Mouse (Mus musculus) layer of hippocampus, postnatal 36 days (tissue): ENCODE measurements around the gene Scarb2. TPM values are rescaled to one million over a fixed set of nuclear protein-coding genes. Genes with fewer than 3 reads are reported as not detected.
A peak's percentile ranks its signal among the peaks of the same experiment; 100 is the strongest.

Experiments used
- DNase-seq, 2 experiments: peaks; one replicate each; pipeline ENCODE4 v3.0.0; 2022
- total RNA-seq, 2 experiments: library from RNA; stranded (reverse); gene quantifications; 2 replicates each; pipeline ENCODE4 v1.2.3; 2021

Scarb2 gene
- total RNA-seq, 2 experiments from 2014 or later, result 88.8 to 90.7 TPM

DNA sequence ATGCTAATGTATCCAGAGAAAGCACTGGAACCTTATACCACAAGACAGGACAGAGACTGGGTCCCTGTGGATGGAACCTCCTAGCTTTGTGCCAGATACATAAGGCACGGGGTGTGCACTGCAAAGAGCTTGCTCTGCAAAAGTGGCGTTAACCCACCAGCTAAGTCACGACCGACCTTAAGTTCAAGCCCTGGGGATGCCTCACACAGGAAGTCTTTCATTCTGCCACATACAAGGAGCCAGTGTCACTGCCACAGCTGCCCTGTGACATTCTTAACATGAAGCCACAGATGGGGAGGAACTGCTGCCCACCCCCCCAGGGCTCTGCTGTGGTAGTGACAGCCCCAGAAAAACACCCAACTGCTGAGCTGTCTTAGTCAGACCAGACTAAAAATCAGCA is 15.9 kb downstream of the Scarb2 start:
- no peak for DNase-seq

DNA sequence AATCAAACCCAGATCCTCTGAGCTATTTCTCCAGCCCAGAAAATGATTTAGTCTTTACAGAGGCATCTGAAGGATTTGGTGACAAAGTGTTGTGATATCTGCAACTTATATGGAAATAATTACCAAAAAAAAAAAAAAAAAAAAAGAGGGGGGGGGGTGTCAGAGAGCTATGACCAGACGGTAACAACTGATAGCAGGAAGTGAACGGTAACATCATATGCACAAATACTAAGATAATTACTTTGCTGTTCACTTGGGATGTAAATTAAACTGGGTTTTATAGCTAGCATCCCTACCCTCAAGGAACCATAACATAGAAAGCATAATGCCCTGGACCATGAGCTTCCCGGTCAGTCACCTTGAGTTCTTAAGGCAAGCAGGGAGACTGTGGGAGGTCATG is 16.3 kb downstream of the Scarb2 start:
- DNase-seq, result no peak

DNA sequence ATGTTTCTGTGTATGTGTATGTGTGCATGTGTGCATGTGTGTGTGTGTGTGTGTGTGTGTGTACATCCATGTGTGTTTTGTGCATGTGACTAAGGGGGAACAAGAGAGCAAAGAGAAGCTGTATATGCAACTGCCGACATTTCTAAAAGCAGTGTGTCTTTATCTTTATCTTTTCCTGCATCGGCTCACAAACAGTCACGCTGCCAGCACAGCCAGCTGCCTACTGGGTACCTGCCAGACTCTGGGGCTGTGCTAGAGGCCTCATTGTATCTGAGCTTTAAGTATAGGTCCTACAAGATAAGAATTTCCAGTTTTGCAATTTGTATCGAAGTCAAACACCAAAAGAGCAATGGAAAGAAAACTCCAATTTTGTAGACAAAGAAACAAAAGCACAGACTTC is 17.1 kb downstream of the Scarb2 start:
- DNase-seq, result no peak

DNA sequence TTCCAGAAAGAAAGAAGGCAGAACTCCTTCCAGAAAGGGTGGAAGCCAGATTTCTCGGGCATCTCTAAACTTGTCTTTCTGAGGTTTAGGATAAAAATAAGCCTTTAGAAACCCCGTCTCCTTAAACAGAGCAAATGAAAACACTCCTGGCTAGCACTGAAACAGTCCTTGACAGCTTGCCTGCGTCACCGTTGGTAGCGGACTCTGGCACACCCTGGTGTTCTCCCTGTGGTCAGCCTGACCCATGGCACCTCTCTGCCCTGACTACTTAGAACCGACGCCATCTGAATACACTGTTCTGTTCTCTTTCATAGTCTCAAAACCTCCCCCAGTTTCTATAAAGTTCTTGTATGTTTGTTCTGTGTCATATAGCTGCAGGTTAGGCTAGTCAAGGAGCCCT is 17.7 kb downstream of the Scarb2 start:
- no peak for DNase-seq

DNA sequence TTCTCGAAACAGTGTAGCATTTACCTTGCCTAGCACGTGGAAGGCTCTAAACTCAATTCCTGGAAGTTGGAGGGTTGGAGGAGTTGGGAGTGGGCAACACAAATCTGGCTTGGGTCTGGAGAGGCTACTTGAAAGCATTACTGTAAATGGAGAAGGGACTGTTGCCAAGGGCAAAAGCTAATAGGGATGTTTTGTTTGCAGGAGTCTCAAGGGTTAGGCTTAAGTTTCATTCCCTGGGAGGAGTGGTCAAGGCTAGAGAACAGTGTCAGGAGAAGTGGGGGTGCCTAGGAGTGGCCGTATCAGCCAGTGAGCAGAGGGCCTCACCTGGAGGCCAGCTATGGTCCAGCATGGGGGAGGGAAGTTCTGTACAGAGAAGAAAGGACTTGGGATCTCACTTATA is 18.2 kb downstream of the Scarb2 start:
- DNase-seq, result no peak

DNA sequence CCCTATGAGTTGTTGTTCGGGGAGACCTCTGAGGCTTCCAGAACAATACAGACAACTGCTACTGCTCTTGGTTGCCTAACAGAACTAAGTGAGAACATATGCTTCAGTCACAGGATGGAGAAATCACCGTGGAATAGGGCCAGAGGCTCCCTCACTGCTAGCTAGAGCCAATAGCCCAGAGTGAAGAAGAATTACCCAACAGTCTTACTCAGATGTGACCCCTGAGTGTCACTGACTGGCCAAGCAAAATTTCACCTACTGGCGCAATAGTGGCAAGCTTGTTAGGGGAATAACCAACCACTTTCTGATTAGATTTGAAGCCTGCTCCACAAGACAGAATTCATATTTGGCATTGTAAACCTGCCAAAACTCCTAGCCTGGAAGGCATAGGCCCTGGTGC is 19.9 kb downstream of the Scarb2 start:
- no peak for DNase-seq

DNA sequence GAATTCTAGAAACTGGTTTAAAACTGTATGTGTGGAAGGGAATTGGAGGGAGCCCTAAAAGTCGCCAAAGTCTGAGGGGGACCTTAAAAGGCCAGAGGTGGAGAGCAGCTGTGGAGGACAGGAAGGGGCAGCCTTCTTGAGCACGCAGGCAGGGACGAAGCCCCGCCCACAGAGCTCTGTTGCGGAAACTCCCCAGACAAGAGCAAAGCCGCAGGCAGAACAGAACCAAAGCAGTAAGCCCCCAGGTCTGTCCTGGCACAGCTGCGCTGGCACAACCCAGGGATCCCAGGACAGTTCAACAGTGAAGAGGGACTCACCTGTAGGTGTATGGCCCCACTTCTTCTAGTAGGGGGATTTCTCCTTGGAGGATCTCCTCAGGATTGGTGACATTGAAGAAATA is 21.8 kb downstream of the Scarb2 start:
- no peak for DNase-seq

DNA sequence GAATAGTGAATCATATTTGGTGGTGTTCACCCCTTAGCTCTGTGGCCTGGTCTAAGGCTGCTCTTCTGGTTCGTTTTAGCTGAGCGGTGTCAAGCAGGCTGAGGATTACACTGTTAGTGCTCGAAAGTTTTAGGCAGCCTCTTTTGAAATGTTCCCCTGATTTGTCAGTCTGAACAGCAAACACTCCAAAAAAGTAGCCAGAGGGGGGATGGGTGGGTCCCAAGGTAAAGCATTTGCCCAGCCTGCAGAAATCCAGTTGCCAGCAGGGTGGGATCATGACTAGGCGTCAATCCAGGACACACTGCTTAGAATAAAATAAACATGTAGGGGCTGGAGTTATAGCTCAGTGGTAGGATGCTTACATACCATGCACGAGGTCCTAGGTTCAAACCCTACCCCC is 33.8 kb downstream of the Scarb2 start:
- no peak for DNase-seq

DNA sequence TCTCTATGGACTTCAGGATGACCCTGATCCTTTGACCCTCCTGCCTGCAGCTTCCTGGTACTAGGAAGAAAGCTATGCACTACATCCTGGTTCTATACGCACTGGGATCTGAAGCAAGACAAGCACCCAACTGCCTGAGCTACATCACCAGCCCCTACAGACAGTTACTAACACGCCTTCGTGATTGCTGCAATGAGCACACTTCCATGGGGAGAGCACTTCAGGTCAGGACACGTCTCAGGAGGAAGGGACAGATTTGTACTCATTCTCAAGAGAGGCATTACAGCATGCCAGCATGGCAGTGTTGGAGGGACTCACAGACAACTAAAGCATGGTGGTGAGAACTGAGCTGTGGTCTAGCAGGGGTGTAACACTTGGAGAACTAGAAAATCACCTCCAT is 35.1 kb downstream of the Scarb2 start:
- no peak for DNase-seq

DNA sequence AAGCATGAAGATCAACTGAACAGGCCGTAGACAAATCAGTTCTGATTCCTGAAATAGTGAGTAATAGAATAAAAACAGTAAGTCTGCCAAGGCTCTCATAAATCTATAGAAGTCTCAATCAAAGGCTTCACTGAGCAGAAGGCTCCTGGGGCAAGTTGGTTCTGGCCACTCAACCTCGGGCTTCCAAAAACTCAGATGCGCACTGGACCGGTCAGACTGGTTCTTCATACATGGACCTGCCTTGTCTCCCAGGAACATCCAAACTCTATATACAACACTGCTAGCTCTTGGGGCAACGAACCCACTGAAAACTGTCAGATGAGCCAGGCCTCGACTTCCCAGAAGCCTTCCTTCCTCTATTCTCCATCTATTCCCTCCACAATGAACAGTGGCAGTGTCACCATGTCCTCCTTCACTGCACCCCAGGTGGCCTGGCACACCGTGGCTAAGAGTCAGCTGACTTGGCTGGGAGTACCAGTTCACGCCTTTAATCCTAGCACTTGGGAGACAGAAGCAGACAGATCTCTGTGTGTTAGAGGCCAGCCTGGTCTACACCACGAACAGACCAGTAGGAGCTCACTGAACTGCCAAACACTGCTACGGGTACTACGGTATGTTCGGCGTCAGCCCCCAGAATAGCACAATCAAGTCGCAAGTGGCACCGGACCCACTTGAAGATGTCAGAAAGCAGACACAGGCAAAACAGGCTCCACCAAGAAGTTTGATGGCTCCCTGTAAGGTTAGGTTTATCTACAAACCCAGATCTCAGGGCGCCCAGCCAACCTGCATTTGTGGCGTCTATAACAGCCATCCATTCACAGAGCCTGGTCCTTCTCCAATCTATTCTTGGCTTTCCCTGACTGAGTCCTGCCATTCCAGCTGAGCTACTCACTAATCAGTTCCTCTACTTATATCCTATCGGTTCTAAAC is 37.2 kb downstream of the Scarb2 start:
- no peak for DNase-seq

DNA sequence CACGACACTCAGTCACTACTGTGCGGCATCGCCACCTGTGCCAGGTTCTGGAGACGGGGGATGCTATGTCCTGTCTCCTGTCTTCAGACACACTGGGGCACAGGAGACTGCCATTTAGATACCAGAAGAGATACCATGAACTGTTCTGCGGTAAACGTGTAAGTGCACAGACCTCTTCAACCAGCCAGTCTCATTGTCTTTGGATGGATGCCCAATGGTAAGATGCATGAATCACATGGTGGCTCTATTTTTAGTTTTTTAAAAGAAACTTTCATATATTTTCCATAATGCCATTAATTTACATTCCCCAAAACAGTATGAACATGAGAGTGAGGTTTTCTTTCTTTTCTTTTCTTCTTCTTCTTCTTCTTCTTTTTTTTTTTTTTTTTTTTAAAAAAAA is 38.4 kb downstream of the Scarb2 start:
- DNase-seq, result no peak

DNA sequence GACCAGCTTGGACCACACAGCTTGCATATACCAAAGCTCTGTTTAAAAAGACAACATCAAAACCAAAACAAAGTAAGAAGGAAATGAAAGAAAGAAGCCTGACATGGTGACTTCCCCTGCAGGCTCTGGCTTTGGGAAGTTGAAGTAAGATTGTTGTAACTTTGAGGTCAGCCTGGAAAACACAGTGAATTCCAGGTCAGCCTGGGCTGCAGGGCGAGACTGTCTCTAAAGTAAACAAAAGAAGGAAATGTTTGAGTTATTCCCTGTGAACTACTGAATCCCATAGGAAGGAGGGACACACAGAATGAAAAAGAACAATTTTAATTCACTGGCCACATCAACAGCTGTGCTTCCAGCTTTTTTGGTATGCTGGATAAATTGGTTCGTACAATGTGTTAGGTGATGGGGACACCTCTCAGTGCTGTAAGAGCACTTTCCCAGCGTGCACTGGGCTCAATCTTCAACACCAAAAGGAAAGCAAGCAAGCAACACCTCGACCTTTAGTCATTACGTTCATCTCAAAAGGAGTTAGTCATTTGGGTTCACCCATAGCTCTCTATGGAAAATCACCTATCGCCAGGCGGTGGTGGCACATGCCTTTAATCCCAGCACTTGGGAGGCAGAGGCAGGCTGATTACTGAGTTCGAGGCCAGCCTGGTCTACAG is 39.4 kb downstream of the Scarb2 start:
- DNase-seq, result no peak

DNA sequence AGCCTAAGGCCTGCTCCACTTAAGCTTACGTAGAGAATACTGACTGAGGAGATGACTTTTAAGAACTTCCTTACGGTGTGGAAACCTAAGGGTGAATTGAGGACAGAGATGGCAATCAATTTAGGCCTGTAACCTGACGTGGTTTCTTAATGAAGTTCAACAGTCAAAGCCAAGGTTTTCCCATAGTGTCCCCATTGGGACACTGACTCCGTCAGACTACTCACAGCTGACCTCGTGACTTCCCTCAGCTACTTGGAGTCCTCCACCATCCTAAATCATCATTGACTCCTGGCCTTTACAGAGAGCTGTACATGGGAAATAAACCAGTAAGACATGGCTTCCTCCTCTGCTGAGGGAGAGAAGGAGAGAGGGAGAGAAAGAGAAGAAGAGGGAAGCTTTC is 41.1 kb downstream of the Scarb2 start:
- no peak for DNase-seq

DNA sequence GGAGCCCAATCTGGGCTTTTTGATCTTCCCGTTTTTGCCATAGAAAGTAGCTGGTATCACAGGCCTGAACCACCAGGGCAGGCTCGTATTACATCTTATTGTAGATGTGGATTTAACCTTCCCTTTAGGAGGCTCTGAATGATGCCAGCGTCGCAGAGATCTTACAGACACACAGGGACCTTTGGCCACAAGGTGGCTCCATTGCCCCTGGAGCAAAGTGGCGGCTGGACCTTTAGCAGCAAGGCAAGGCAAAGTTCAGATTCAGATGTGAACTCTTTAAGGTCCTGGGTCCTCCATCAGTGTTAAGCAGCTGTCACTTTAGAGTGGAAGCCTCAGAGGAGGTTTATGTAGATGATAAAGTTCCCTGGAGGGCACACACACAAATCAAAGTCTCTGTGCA is 45.3 kb downstream of the Scarb2 start:
- DNase-seq, result peak; percentile 31 to 35

DNA sequence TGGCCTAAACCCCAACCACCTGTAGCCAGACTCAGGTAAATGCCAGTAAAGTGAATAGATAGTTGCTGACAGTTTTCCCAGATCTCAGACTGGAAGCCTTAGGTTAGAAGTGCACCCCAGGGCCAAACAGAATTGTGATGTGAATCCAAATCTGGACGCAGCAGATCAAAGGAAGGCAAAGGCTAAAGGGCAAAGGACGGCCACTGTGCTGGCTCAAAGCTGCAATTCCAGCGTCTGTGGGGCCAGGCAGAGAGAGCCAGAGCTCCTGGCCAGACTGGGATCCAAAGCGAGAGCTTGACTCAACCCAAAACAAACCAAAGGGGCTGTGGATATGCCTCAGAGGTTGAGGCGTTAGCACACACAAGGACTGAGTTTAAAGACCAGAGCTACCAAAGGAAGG is 47.9 kb downstream of the Scarb2 start:
- no peak for DNase-seq

DNA sequence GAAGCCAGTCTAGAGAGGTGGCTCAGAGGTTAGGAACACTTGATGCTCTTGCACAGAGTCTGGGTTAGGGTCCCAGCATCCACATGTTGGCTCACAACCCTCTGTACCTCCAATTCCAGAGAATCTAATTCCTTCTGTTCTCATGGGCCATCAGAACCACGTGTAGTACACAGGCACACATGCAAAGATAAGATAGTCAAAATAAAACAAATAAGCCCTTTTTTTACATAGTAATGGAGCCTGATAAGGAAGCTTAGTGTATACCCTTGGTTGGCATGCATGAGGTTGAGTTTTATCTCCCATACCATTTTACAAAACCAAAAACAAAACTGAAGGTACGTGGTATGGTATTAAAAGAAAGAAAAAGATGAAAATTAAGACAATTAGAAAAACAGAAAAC is 49.2 kb downstream of the Scarb2 start:
- no peak for DNase-seq

DNA sequence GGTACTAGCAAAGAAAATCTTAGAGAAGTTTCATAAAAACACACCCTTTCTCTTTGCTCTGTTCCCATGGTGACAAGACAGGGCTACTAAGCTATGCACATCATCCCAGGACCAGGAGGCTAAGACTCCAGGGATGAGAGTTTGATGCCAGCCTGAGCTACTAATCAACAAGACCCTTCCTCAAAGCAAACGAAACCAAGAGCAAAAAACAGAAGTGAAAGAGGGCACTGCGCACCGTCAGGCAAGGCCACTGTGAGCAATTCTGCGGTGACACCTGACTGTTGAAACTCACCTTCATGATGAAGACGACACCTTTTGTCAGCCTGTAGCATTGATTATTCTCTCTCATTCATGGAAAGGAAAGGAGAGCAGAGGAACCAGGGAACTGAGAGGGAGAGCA is 53.8 kb downstream of the Scarb2 start:
- DNase-seq, result no peak

DNA sequence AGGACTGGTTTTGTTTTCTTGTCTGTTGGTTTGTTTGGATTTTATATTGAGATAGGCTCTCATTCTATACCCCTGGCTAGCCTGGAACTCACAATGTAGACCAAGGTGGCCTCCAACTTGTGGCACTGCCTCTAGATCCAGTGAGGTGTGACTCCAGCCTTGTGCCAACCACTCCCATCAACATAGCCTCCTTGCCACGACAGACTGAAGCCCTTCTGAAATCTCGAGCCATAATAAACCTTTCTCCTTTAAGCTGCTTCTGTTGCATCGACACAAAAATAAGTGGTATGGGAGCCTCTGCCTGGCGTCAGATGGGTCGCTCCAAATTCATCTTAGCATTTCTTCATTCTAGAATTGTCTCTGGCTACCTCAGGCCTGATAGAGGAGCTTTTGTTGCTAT is 59.9 kb downstream of the Scarb2 start:
- DNase-seq, result no peak

DNA sequence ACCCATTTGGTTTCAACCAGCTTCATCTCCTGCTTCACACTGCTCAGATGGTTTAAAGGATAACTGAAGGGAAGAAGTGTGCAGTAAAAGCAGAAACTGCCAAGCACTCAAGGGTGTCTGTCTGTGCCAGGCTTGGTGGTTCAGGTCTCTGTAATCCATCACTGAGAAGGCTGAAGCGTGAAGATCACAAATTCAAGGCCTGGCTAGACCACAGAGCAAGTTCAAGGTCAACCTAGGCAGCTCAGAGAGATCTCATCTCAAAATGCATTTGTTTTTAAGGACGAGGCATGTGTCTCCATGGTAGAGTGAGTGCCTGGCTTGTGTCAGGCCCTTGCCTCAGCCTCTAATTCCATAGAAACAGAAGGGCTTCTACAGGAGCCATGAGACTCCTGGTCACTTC is 61.6 kb downstream of the Scarb2 start:
- DNase-seq, result no peak

DNA sequence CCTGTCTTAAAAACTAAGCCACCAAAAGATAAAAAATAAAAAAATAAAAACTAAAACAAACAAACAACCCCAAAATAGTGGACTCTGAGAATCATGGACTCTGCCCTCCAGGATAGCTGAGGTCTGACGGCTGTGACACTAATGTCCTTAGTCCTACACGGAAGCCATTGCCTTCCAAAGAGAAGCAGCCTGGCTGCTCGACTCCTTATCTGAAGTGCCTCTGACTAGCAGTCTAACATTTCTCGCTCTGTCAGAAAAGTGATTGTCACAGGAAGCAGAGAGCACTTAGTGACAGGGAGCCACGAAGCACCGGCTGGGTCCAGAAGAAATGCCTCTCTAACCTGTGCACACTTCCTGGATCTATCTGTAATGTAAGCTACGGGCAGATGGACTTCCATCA is 63.7 kb downstream of the Scarb2 start:
- DNase-seq, result no peak

DNA sequence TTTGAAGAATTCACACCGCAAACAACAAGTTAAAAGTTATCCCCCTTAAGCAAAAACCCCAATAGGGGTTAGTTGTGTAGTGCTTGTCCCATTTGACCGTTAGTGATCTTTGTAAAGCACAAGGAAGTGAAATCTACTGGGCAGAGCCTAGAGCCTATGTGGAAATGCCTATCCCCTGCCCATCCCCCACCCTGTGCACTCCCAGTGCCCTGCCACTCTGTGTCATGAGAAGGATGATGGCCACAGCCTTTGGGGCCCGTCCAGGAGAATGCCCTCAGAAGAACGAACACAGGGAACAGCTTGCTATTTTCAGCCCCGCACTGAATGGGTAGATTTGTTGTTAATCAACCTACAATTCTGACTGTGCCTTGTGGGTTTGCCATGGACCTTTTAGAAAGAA is 65.1 kb downstream of the Scarb2 start:
- DNase-seq, result no peak

DNA sequence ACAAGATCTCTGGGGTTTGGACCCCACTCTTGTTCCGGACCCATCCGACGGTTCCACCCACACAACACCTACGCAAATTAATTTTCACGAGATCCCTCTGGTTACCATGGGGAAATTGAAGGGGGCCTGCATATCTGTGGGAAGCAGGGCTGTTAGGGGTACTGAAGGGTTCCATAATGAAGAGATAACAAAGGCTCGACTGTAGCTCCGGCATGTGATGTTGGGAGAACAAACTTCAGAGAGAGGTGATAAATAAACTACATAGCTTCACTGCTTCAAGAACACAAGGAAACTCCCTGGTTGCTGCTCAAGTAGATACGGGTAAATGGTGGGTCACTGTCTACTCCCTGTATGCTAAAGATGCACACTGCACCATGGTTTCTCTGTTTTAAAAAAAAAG is 68.1 kb downstream of the Scarb2 start:
- DNase-seq, result no peak

DNA sequence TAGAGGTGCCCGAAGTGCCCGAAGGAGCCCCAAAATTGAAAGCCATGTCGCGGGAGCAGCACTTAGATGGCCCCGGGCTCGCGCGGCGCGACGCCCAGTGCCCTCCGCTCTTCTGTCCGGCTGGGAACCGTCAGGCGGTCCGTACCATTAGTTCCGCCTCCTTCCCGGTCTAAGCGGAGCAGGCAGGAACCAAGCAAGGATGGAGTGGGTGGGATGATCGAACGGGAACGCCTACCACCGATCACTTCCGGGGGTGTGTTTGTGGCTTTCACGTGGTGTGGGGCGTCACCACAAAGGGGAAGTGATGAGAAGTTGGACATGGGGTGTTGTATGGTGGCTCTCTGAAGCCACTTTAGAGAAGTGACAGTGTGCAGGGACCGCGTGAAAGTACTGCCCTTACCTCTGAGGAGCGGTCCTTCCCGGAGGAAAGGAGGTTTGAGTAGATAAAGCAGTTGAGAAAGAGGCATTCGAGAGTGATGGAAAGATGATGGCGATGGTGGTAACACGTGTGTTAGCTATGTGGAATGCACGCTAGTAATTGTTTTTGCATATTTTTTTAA is 71.5 kb downstream of the Scarb2 start, which contains the start of gene Nup54:
Nup54 (minus strand) TSS at position 195 of the 560 bp plus-strand sequence.
- DNase-seq, result peak; percentile 96

DNA sequence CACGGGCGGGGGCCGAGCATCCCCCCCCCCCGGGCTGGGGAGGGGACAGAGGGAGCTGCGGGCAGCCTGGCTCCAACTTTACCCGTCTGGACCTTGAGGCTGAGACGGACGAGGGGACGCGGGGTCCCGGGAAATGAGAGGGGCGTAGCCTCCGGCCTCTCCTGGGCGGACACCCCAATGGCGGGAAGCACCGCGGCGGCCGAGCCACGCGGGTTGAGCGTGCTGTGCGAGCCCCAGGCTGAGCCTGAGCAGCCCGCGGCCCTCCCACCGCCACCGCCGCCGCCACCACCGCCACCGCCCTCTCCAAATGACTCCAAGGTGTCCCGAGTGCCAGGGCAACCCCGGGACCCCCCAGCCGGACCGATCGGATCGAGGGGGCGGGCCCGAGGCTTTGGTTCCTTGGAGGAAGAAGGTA is 72.1 kb downstream of the Scarb2 start:
- no peak for DNase-seq
